Mouse (Mus musculus) liver, embryonic 11.5 days (tissue): Measurements from ENCODE around the gene Csf2. TPM values are rescaled to one million over a fixed set of nuclear protein-coding genes. Genes with fewer than 3 reads are reported as not detected.

Experiments
- ATAC-seq: fragments of 200-750 bp; cut with Nextera tagmentation; replicated peaks from 2 replicates; pipeline ENCODE4 v1.8.0; 2017; ENCODE audit warnings: moderate number of reproducible peaks, mild to moderate bottlenecking, moderate TSS enrichment, moderate library complexity; ENCODE audit not compliant: low FRiP score
- DNase-seq: peaks from one replicate; pipeline ENCODE4 v3.0.0-alpha.2; 2017; ENCODE audit warnings: low spot score
- H3K27ac ChIP-seq: fragments of 300-500 bp; sonication (generic); 2 replicates; pipeline ENCODE4 v1.5.1; 2014; ENCODE audit warnings: mild to moderate bottlenecking, low read depth, low read length, control low read depth
- H3K27me3 ChIP-seq: fragments of 300-500 bp; sonication (generic); replicated peaks from 2 replicates; pipeline ENCODE4 v1.6.1; 2014; ENCODE audit warnings: low read length, mixed read lengths; ENCODE audit not compliant: control insufficient read depth, insufficient read depth
- H3K36me3 ChIP-seq: fragments of 300-500 bp; sonication (generic); 2 replicates; pipeline ENCODE4 v1.6.1; 2014; ENCODE audit warnings: mild to moderate bottlenecking, low read length, moderate library complexity, mixed read lengths; ENCODE audit not compliant: control insufficient read depth, insufficient read depth
- H3K4me1 ChIP-seq: fragments of 300-500 bp; sonication (generic); replicated peaks from 2 replicates; pipeline ENCODE4 v1.6.1; 2014; ENCODE audit warnings: low read length, mixed read lengths; ENCODE audit not compliant: control insufficient read depth, insufficient read depth
- H3K4me2 ChIP-seq: fragments of 300-500 bp; sonication (generic); 2 replicates; pipeline ENCODE4 v1.6.1; 2014; ENCODE audit warnings: mild to moderate bottlenecking, control low read depth, moderate library complexity
- H3K4me3 ChIP-seq: fragments of 300-500 bp; sonication (generic); 2 replicates; pipeline ENCODE4 v1.5.1; 2014; ENCODE audit warnings: low read depth, low read length, control low read depth
- H3K9ac ChIP-seq: fragments of 300-500 bp; sonication (generic); 2 replicates; pipeline ENCODE4 v1.6.1; 2014; ENCODE audit warnings: low read depth, low read length, control low read depth
- H3K9me3 ChIP-seq: fragments of 300-500 bp; sonication (generic); 2 replicates; pipeline ENCODE4 v1.6.1; 2016; ENCODE audit warnings: low read length, inconsistent platforms, mixed read lengths; ENCODE audit not compliant: control insufficient read depth
- WGBS: fragments of 180-500 bp; shearing (Covaris S2); extraction: QIAGEN DNeasy Blood & Tissue Kit; methylation state at CpG from one replicate; pipeline ENCODE4 v1.1.7; 2014; 5-methylcytosine and 5-hydroxymethylcytosine counted together
- polyA plus RNA-seq: library from polyadenylated mRNA; unstranded; fragments of >200 nt; fragmentation: Nextera tagmentation; extraction: Ambion mirVana; gene quantifications from 2 replicates; pipeline ENCODE4 v1.2.1, GENCODE M21; 2014

Gene Csf2
- polyA plus RNA-seq, 1 experiment from 2014 or later = not detected

DNA sequence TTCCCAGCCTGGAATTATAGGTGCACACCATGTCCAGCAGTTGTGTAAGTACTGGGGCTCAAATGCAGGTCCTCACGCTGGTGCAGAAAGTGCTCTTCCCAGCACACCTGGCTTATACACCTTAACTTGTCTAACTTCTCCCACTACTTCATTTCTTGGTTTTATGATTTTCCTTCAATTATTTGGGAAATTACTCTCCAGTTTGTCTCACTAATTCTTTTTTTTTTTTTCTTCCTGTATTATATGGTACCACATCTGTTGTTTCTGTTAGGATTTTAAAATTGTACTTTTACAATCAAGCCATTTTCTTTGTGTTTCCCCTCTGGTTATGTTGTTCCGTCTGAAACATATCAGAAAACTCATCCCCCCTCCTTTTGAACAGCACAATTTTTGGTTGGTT lies 44.7 kb downstream of the Csf2 start:
- Histone ChIP-seq H3K4me2 (no peak overlapping the region), H3K4me3 (no peak overlapping the region), H3K9me3 (no peaks in the 10 kb centered on the region), H3K9ac (no peak overlapping the region), H3K4me1 (0 out of 2 replicates have a peak, but pooled peaks cover 2% of the 10 kb centered on the region), H3K27ac (no peak overlapping the region), H3K27me3 (no peaks in the 10 kb centered on the region; the same call in 1 of the 2 replicates), H3K36me3 (no peaks in the 10 kb centered on the region)
- WGBS = 88% methylated on average over 2 of the region's 2 CpGs
- DNase-seq = no peak
- ATAC-seq = no peak

DNA sequence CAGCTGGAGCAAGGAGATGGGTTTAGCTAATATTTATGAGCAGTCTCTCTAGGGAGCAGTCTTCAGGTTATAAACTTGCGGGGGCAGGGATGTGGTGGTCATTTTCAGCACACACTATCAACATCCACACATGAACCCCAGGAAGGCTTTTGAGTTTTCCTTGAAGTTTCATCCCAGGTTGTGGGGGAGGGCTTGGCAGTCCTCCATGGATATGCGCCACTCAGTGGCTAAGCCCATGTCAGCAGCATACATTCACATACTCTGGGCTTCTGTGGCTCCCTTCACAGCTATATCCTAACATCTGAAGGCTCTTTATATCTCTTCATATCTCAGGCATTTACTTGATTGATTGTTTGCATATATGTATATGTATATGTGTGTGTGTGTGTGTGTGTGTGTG lies 46.3 kb downstream of the Csf2 start:
- ATAC-seq (no peak), DNase-seq (no peak)
- Histone ChIP-seq H3K4me3 (no peak overlapping the region), H3K4me1 (0 out of 2 replicates have a peak, but pooled peaks cover 2% of the 10 kb centered on the region), H3K9me3 (no peaks in the 10 kb centered on the region), H3K9ac (no peak overlapping the region), H3K4me2 (no peak overlapping the region), H3K27me3 (no peaks in the 10 kb centered on the region), H3K27ac (no peak overlapping the region), H3K36me3 (no peaks in the 10 kb centered on the region)
- 74% methylated on average over 2 of the region's 2 CpGs for WGBS

DNA sequence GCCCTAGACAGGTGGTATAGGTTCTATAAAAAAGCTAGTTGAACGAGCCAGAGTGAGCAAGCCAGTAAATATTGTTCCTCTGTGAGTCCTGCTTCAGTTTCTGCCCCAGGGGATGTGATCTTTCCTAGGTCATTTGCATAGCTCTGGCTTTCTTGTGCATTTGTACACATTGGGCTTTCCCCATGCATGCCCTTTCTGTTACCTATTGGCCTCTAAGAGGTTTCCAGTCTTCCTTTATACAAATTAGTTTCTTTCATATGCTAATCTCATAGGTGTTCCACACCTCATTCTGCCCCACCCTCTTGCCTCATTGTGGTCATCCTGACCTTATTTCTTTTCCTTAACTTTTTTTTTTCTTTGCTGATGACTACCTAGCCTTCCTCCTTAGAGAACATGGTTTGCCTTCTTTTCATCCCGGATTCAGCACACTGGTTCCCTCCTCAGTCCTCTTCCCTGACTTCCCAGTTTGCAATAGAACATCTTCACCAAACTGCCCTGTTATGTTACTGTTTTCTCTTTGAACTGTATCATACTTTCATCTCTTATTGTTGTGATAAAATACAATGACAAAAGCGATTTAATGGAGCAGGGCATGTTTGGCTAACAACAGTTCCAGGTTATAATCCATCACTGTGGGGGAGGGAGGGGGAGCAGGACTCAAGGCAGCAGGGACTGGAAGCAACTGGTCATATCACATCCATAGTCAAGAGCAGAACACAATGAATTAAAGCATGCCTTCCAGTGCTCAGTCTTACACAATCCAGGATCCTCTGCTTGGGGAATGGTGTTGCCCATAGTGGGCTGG lies 47.4 kb downstream of the Csf2 start:
- no peak for ATAC-seq
- DNase-seq = no peak
- H3K4me2 ChIP-seq = no peak overlapping the region
- no peaks in the 10 kb centered on the region for H3K9me3 ChIP-seq
- H3K27ac ChIP-seq = no peak overlapping the region
- H3K9ac ChIP-seq = no peak overlapping the region
- no peaks in the 10 kb centered on the region for H3K27me3 ChIP-seq
- no peak overlapping the region for H3K4me3 ChIP-seq
- H3K4me1 ChIP-seq = 0 out of 2 replicates have a peak, but pooled peaks cover 2% of the 10 kb centered on the region
- H3K36me3 ChIP-seq = no peaks in the 10 kb centered on the region
- WGBS = 57% methylated on average over 3 of the region's 3 CpGs

DNA sequence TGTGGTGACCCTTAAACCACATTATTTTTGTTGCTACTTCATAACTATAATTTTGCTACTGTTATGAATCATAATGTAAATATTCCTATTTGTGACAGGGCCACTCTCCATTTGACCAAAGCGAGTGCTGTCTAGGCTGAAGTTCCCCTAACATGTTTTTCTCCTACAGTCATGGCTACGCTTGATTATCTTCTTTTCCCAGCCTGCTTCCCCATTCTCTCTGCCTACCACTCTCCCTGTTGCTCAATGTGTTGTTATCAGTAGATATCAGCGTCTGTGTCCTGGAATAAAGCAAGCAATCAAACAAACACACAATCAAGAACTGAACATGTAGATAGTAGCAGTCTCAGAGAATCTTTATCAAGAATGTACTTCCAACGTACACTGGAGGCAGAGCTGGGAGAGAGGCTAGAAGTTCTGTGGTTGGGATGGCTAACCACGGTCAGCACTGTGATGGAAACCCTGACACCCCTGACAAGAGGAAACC lies 48.1 kb downstream of the Csf2 start:
- WGBS = 28% methylated on average over 5 of the region's 5 CpGs
- no peak overlapping the region for H3K4me3 ChIP-seq
- H3K9ac ChIP-seq = no peak overlapping the region
- H3K9me3 ChIP-seq = no peaks in the 10 kb centered on the region
- DNase-seq = no peak
- no peaks in the 10 kb centered on the region for H3K36me3 ChIP-seq
- 0 out of 2 replicates have a peak, but pooled peaks cover 2% of the 10 kb centered on the region for H3K4me1 ChIP-seq
- ATAC-seq = peak; percentile 68
- no peak overlapping the region for H3K27ac ChIP-seq
- no peaks in the 10 kb centered on the region for H3K27me3 ChIP-seq
- no peak overlapping the region for H3K4me2 ChIP-seq

Other genes starting within 250 kb of the Csf2 start
- gene Slc22a4, start 221.6 kb downstream of the Csf2 start, polyA plus RNA-seq = 20.6 and 21.5 TPM in 2 replicates
- gene Pdlim4, start 180.7 kb downstream of the Csf2 start, polyA plus RNA-seq = 13.1 and 13.2 TPM in 2 replicates
- gene P4ha2, start 149.6 kb downstream of the Csf2 start, polyA plus RNA-seq = 24.3 and 25.7 TPM in 2 replicates
- not detected in 2 replicates for gene Il3, start 17.6 kb upstream of the Csf2 start, polyA plus RNA-seq
- 2.2 and 2.3 TPM in 2 replicates for gene Acsl6, start 54.1 kb upstream of the Csf2 start, polyA plus RNA-seq
- not detected in 2 replicates for gene Meikin, start 121.0 kb upstream of the Csf2 start, polyA plus RNA-seq
- gene Fnip1, start 188.5 kb upstream of the Csf2 start, polyA plus RNA-seq = 10.2 and 10.4 TPM in 2 replicates